Mouse (Mus musculus) erythroblast, embryonic 14.5 days (primary cell): Measurements from ENCODE around the gene Gale.

ENCODE experiments used
- GATA1 ChIP-seq: IDR thresholded peaks from 2 replicates; pipeline ENCODE4 v1.6.1; 2012; ENCODE audit warnings: low read length, inconsistent platforms, mixed read lengths
- TAL1 ChIP-seq: IDR thresholded peaks from 3 replicates; pipeline ENCODE4 v1.6.1; 2012; ENCODE audit warnings: low read length, inconsistent platforms, mixed read lengths

DNA sequence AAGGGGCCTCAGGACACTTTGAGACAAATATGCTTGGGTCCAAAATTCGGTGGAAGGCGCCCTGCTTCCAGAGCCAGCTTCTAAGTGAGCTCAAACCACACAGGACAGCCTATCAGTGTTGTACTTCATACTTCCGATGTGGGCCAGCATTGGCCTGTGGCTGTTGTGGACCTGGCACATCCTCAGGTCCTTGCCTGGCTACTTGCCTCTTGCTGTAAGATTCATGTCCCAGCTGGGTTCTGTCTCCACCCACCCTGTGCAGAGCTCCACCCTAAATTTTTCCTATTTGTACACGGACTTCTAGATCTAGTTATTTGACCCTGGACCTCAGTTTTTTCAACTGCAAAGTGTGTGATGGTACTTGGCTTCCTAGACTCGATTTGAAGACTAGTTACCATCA is 28.0 kb upstream of the Gale start:
- TF ChIP-seq TAL1 (no peak), GATA1 (no peak)
